Mouse (Mus musculus) ES-Bruce4 (cell line): ENCODE results near the gene Ubap1l.

ENCODE experiments used
- CTCF ChIP-seq: IDR thresholded peaks from one replicate; pipeline ENCODE4 v1.8.1; 2011; ENCODE audit warnings: low read depth, low read length
- EP300 ChIP-seq: IDR thresholded peaks from 2 replicates; pipeline ENCODE4 v1.6.1; 2011; ENCODE audit warnings: low read depth, low read length; ENCODE audit not compliant: insufficient read depth
- POLR2A ChIP-seq: IDR thresholded peaks from one replicate; pipeline ENCODE4 v1.8.1; 2011; ENCODE audit warnings: low read length; ENCODE audit not compliant: insufficient read depth

- TF ChIP-seq EP300 = no peak
- no peak for TF ChIP-seq POLR2A
- no peak for TF ChIP-seq CTCF
Observed at GRCm38 (mm10) chr9:65427511-65427910, 66.7 kb downstream of the Ubap1l start.
